Mouse (Mus musculus): ENCODE measurements around the gene Rbks. TPM values are rescaled to one million over a fixed set of nuclear protein-coding genes. Genes with fewer than 3 reads are reported as not detected.

Rbks gene
- polyA plus RNA-seq, 2 experiments, result 10.1 to 22.7 TPM

DNA sequence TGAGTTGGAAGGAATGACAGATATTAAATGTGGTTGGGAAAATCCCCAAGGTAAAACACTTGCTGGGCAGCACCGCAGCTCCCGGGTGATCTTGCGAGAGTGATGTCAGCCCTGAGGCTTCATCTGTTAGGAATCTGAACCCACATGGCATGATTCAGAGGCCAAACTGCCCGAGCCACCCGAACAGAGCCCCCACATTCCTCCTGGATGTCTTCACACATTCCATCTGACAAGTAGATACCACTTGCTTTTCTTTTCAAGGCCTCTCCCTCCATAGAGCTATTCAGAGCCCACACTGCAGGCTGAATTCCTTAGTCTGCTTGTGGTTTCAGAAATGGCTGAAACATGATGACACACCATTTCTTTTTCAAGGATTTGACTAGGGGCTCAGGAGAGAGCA lies 67.4 kb downstream of the Rbks start:
- DNase-seq (ENCODE audit: low read depth in 3 of 3, low spot score in 3 of 3) (no peak), ATAC-seq (ENCODE audit: insufficient read depth) (no peak)
- Histone ChIP-seq H3K9ac (replicated peaks) (no peak overlapping the region), H3K36me3 (replicated peaks; ENCODE audit: control insufficient read depth, insufficient read depth, low read depth) (no peaks in the 10 kb centered on the region), H3K27ac (no peak overlapping the region), H3K4me2 (ENCODE audit: low read depth) (no peak overlapping the region), H3K27me3 (ENCODE audit: control insufficient read depth, insufficient read depth, low read length) (no peaks in the 10 kb centered on the region), H3K4me1 (replicated peaks; ENCODE audit: control insufficient read depth in 2 of 2, insufficient read depth in 2 of 2, low read length in 1 of 2) (no peaks in the 10 kb centered on the region), H3K4me3 (ENCODE audit: insufficient read depth in 1 of 2, low read depth in 2 of 2, low read length in 2 of 2) (no peak overlapping the region), H3K9me3 (ENCODE audit: control insufficient read depth, low read length) (no peaks in the 10 kb centered on the region)
- 66% methylated on average over 5 of the region's 5 CpGs for WGBS (ENCODE audit: insufficient replicate concordance)
- TF ChIP-seq EP300 (IDR thresholded peaks at IDR 0.05; ENCODE audit: low read depth), result no peak

DNA sequence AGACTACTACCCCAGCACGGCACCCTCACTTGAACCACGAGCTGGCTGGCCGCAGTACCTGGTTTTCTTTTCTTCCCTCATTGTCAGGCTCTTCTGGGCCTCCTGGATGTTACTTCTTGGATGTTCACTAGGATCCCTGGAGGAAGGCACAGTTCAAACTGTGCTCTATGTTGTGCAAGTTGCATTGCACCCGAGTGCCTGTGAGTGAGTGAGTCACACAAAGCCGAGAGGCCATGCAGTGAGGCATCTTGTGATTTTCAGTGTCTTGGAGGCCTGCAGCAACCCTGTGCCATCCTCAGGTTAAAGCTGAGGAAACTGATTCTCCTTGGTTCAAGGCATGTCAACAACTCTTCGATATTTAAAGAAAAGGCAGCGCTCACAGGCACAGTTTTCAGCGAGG lies 68.9 kb downstream of the Rbks start:
- Histone ChIP-seq H3K27me3 (ENCODE audit: control insufficient read depth, insufficient read depth, low read length) (no peaks in the 10 kb centered on the region), H3K9ac (replicated peaks) (no peak overlapping the region), H3K4me2 (ENCODE audit: low read depth) (no peak overlapping the region), H3K4me1 (replicated peaks; ENCODE audit: control insufficient read depth in 2 of 2, insufficient read depth in 2 of 2, low read length in 1 of 2) (no peaks in the 10 kb centered on the region), H3K36me3 (replicated peaks; ENCODE audit: control insufficient read depth, insufficient read depth, low read depth) (no peaks in the 10 kb centered on the region), H3K9me3 (ENCODE audit: control insufficient read depth, low read length) (no peaks in the 10 kb centered on the region), H3K4me3 (ENCODE audit: insufficient read depth in 1 of 2, low read depth in 2 of 2, low read length in 2 of 2) (no peak overlapping the region), H3K27ac (no peak overlapping the region)
- no peak for ATAC-seq (ENCODE audit: insufficient read depth)
- DNase-seq (ENCODE audit: low read depth in 3 of 3, low spot score in 3 of 3), result no peak
- WGBS (ENCODE audit: insufficient replicate concordance), result 83% methylated on average over 8 of the region's 8 CpGs
- TF ChIP-seq CTCF (IDR thresholded peaks at IDR 0.05; ENCODE audit: low read depth) (no peak), EP300 (IDR thresholded peaks at IDR 0.05; ENCODE audit: low read depth) (no peak)

- H3K27me3 ChIP-seq (ENCODE audit: control insufficient read depth, insufficient read depth, low read length), result no peaks in the 10 kb centered on the region
- H3K4me1 ChIP-seq (replicated peaks; ENCODE audit: control insufficient read depth in 2 of 2, insufficient read depth in 2 of 2, low read length in 1 of 2), result no peaks in the 10 kb centered on the region
- H3K4me3 ChIP-seq (ENCODE audit: insufficient read depth in 1 of 2, low read depth in 2 of 2, low read length in 2 of 2), result no peak overlapping the region
- ATAC-seq (ENCODE audit: insufficient read depth) (no peak), DNase-seq (ENCODE audit: low read depth in 3 of 3, low spot score in 3 of 3) (no peak)
- WGBS (ENCODE audit: insufficient replicate concordance), result 71% methylated on average over 9 of the region's 9 CpGs
- no peaks in the 10 kb centered on the region; the same call in 1 of the 2 replicates for H3K36me3 ChIP-seq (replicated peaks; ENCODE audit: control insufficient read depth, insufficient read depth, low read depth)
- no peaks in the 10 kb centered on the region for H3K9me3 ChIP-seq (ENCODE audit: control insufficient read depth, low read length)
- H3K9ac ChIP-seq (replicated peaks), result no peak overlapping the region
- TF ChIP-seq EP300 (IDR thresholded peaks at IDR 0.05; ENCODE audit: low read depth) (no peak), CTCF (IDR thresholded peaks at IDR 0.05; ENCODE audit: low read depth) (no peak)
- no peak overlapping the region for H3K27ac ChIP-seq
- no peak overlapping the region for H3K4me2 ChIP-seq (ENCODE audit: low read depth)
Observed at GRCm38 (mm10) chr5:31627562-31628526, 69.6 kb downstream of the Rbks start.

- TF ChIP-seq EP300 (IDR thresholded peaks at IDR 0.05; ENCODE audit: low read depth) (no peak), CTCF (IDR thresholded peaks at IDR 0.05; ENCODE audit: low read depth) (no peak)
- Histone ChIP-seq H3K4me1 (replicated peaks; ENCODE audit: control insufficient read depth in 2 of 2, insufficient read depth in 2 of 2, low read length in 1 of 2) (no peaks in the 10 kb centered on the region), H3K9ac (replicated peaks) (no peak overlapping the region), H3K27me3 (ENCODE audit: control insufficient read depth, insufficient read depth, low read length) (no peaks in the 10 kb centered on the region), H3K4me3 (ENCODE audit: insufficient read depth in 1 of 2, low read depth in 2 of 2, low read length in 2 of 2) (no peak overlapping the region), H3K9me3 (ENCODE audit: control insufficient read depth, low read length) (no peaks in the 10 kb centered on the region), H3K27ac (no peak overlapping the region), H3K36me3 (replicated peaks; ENCODE audit: control insufficient read depth, insufficient read depth, low read depth) (no peaks in the 10 kb centered on the region; the same call in 1 of the 2 replicates), H3K4me2 (ENCODE audit: low read depth) (no peak overlapping the region)
- ATAC-seq (ENCODE audit: insufficient read depth) (no peak), DNase-seq (ENCODE audit: low read depth in 3 of 3, low spot score in 3 of 3) (no peak)
- 51% methylated on average over 3 of the region's 3 CpGs for WGBS (ENCODE audit: insufficient replicate concordance)
Observed at GRCm38 (mm10) chr5:31627117-31627516, 70.3 kb downstream of the Rbks start.

- Histone ChIP-seq H3K27ac (no peak overlapping the region), H3K36me3 (replicated peaks; ENCODE audit: control insufficient read depth, insufficient read depth, low read depth) (peaks cover 8% of the 10 kb centered on the region), H3K4me1 (replicated peaks; ENCODE audit: control insufficient read depth in 2 of 2, insufficient read depth in 2 of 2, low read length in 1 of 2) (peaks cover 0 to 3% of the 10 kb centered on the region in 2 experiments; a peak in 2 of 4 replicates), H3K27me3 (ENCODE audit: control insufficient read depth, insufficient read depth, low read length) (no peaks in the 10 kb centered on the region), H3K9me3 (ENCODE audit: control insufficient read depth, low read length) (no peaks in the 10 kb centered on the region), H3K4me3 (ENCODE audit: insufficient read depth in 1 of 2, low read depth in 2 of 2, low read length in 2 of 2) (no peak overlapping the region), H3K9ac (replicated peaks) (no peak overlapping the region), H3K4me2 (ENCODE audit: low read depth) (no peak overlapping the region)
- TF ChIP-seq CTCF (IDR thresholded peaks at IDR 0.05; ENCODE audit: low read depth) (no peak), EP300 (IDR thresholded peaks at IDR 0.05; ENCODE audit: low read depth) (no peak)
- WGBS (ENCODE audit: insufficient replicate concordance), result 87% methylated on average over 3 of the region's 3 CpGs
- no peak for ATAC-seq (ENCODE audit: insufficient read depth)
- no peak for DNase-seq (ENCODE audit: low read depth in 3 of 3, low spot score in 3 of 3)
Observed at GRCm38 (mm10) chr5:31620326-31620725, 77.1 kb downstream of the Rbks start.

Measured in liver, embryonic 14.5 days (tissue).